Mouse (Mus musculus) hindbrain, embryonic 16.5 days (tissue): ENCODE data around the gene Fbxw8. TPM values are rescaled to one million over a fixed set of nuclear protein-coding genes. Genes with fewer than 3 reads are reported as not detected.

Source experiments
- ATAC-seq: fragments of 200-750 bp; cut with Nextera tagmentation; 2 replicates; pipeline ENCODE4 v1.8.0; 2017; ENCODE audit warnings: moderate TSS enrichment, moderate library complexity
- H3K27ac ChIP-seq: fragments of 300-500 bp; sonication (generic); 2 replicates; pipeline ENCODE4 v1.5.1; 2014; ENCODE audit warnings: low read depth, mild to moderate bottlenecking, control low read depth, low read length, moderate library complexity
- H3K27me3 ChIP-seq: fragments of 300-500 bp; sonication (generic); replicated peaks from 2 replicates; pipeline ENCODE4 v1.6.1; 2014; ENCODE audit warnings: low read length; ENCODE audit not compliant: control insufficient read depth, insufficient read depth
- H3K36me3 ChIP-seq: fragments of 300-500 bp; sonication (generic); 2 replicates; pipeline ENCODE4 v1.6.1; 2014; ENCODE audit warnings: mild to moderate bottlenecking, low read length, moderate library complexity, mixed read lengths; ENCODE audit not compliant: control insufficient read depth, insufficient read depth
- H3K4me1 ChIP-seq: fragments of 300-500 bp; sonication (generic); 2 replicates; pipeline ENCODE4 v1.6.1; 2014; ENCODE audit warnings: low read depth, low read length; ENCODE audit not compliant: control insufficient read depth, insufficient read depth
- H3K4me2 ChIP-seq: fragments of 300-500 bp; sonication (generic); 2 replicates; pipeline ENCODE4 v1.6.1; 2014; ENCODE audit warnings: mild to moderate bottlenecking, low read length, control low read depth, moderate library complexity
- H3K4me3 ChIP-seq: fragments of 300-500 bp; sonication (generic); 2 replicates; pipeline ENCODE4 v1.5.1; 2014; ENCODE audit warnings: mild to moderate bottlenecking, low read length, control low read depth, moderate library complexity
- H3K9ac ChIP-seq: fragments of 300-500 bp; sonication (generic); 2 replicates; pipeline ENCODE4 v1.6.1; 2014; ENCODE audit warnings: low read depth, mild to moderate bottlenecking, control low read depth, low read length, moderate library complexity
- H3K9me3 ChIP-seq: fragments of 300-500 bp; sonication (generic); 2 replicates; pipeline ENCODE4 v1.6.1; 2014; ENCODE audit warnings: mild to moderate bottlenecking, low read length, moderate library complexity; ENCODE audit not compliant: control insufficient read depth
- WGBS: fragments of 180-500 bp; shearing (Covaris S2); extraction: QIAGEN DNeasy Blood & Tissue Kit; methylation state at CpG from one replicate; pipeline ENCODE4 v1.1.7; 2014; 5-methylcytosine and 5-hydroxymethylcytosine counted together
- polyA plus RNA-seq: library from polyadenylated mRNA; unstranded; fragments of >200 nt; fragmentation: Nextera tagmentation; extraction: Ambion mirVana; gene quantifications from 2 replicates; pipeline ENCODE4 v1.2.1, GENCODE M21; 2015

Fbxw8 gene
- polyA plus RNA-seq, 1 experiment from 2014 or later: 18.7 TPM

DNA sequence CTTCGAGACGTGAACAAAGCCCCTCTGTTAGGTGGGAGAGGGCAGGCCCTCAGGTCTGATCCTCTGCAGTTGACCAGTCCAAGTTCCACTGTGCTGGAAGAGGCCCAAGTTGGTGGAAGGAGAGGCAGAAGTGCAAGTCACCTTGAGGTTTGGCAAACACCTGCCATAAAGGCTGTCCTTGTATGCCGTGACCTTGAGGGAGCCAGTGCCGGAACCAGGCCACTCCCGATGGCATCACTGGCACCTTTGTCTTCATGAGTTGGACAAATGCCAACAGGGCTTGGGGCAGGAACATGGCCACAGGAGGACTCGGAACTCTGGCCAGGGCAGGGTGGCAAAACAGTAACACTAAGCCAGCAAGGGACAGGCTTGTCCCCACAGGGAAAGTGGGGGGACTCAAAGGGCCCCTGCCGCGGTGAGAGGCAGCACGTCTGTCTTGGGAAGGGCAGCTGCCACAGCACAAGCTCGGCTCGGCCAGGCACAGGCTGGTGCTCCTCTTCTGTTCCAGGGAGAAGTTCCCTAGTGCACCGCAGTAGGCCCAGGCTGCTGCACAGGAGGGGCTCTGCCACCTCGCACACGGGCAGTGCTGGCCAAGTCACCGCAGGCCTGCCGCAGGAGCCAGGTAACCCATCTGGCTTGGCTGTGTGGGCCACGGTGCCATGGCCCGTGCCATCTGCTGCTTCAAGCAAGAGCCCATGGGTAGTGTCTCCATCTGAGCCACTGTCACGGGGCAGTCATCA, 89.6 kb downstream of the Fbxw8 start:
- H3K27me3 ChIP-seq: no peaks in the 10 kb centered on the region
- H3K4me3 ChIP-seq: no peak overlapping the region
- peaks cover 4% of the 10 kb centered on the region; the same call in 1 of the 2 replicates for H3K36me3 ChIP-seq
- H3K4me1 ChIP-seq: peaks cover 31% of the 10 kb centered on the region
- 0 out of 2 replicates have a peak, but pooled peaks have one; percentile 9 for ATAC-seq
- peak overlapping the region; percentile 19 for H3K27ac ChIP-seq
- H3K9ac ChIP-seq: no peak overlapping the region; the same call in 1 of the 2 replicates
- no peaks in the 10 kb centered on the region for H3K9me3 ChIP-seq
- WGBS: 78% methylated on average over 19 of the region's 19 CpGs
- no peak overlapping the region for H3K4me2 ChIP-seq

DNA sequence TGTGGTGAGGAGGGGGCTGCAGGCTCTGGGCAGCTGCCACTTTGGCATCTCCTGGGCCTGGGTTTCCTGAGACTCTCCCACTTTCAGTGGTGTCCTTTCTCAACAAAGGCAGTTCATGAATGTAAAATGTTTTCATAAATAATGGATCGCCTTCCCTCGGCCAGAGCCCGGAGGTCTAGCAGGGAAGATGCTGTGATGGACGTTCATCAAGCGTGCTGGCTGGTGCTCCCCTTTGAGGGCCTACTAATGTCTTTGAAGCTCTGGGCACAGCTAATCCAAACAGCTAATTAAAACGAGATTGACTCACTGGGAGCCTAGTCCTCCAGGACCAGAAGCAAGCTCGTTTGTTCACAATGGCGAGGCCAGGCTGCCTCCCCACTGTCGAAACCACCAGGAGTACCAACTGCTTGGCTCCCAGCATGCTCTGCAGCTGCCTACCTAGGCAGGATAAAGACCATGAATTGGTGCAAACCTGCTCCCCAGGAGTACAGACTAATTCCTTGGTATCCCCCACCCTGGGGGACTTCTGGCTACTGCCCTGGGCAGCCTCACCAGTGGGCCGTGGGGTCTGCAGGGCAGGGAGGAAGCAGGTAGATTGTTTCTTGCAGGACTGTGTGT, 90.9 kb downstream of the Fbxw8 start:
- Histone ChIP-seq H3K4me3 (no peak overlapping the region), H3K27me3 (no peaks in the 10 kb centered on the region), H3K9ac (no peak overlapping the region; the same call in 1 of the 2 replicates), H3K9me3 (no peaks in the 10 kb centered on the region), H3K4me1 (peaks cover 31% of the 10 kb centered on the region), H3K27ac (peak overlapping the region; percentile 41), H3K36me3 (peaks cover 4% of the 10 kb centered on the region; the same call in 1 of the 2 replicates), H3K4me2 (no peak overlapping the region)
- 16% methylated on average over 10 of the region's 10 CpGs for WGBS
- no peak for ATAC-seq

DNA sequence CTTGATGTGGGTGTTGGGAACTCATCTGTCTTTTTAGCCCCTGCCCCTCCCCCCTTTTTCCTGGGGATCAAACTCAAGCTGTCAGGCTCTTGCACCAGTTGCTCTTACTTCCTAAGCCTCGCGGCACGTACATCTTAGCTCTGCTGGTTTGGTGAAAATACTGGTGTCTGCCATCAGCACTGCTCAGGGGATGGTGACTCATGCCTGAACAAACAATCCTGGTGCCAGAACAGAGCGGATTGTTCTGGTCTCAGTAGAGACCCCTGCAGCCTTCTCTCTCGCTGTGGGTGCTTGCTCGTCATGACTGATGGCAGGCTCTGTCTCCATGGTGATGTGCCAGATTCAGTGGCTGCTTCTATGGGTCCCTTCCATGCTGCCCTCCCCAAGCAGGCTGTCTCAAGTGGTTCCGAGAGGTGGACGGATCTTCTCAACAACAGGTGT, 92.1 kb downstream of the Fbxw8 start:
- H3K36me3 ChIP-seq: peaks cover 4% of the 10 kb centered on the region; the same call in 1 of the 2 replicates
- peak overlapping the region; percentile 39; the same call in 1 of the 2 replicates for H3K27ac ChIP-seq
- H3K27me3 ChIP-seq: no peaks in the 10 kb centered on the region
- peak; percentile 38; the same call in 1 of the 2 replicates for ATAC-seq
- H3K4me2 ChIP-seq: no peak overlapping the region
- no peaks in the 10 kb centered on the region for H3K9me3 ChIP-seq
- WGBS: 52% methylated on average over 8 of the region's 8 CpGs
- H3K4me1 ChIP-seq: peaks cover 31% of the 10 kb centered on the region
- no peak overlapping the region for H3K4me3 ChIP-seq
- H3K9ac ChIP-seq: 0 out of 2 replicates have a peak overlapping the region, but pooled peaks have one; percentile 35

DNA sequence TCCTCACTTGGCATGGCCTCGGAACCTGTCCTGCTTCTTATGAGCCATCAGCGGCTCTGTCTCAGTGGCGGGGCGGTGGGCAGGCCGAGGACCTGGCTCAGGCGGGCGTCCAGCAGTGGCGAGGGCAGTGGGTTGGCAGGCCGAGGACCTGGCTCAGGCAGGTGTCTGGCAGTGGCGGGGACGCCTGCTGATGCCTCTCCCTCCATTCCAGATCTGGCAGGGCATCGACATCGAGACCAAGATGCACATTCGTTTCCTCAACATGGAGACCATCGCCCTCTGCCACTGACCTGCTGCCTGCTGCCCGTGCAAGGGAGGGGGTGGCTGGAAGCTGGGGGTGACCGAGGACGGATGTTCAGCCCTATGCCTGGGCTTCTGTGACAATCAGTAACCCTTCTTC, 93.9 kb downstream of the Fbxw8 start:
- Histone ChIP-seq H3K4me2 (no peak overlapping the region), H3K27ac (no peak overlapping the region), H3K27me3 (no peaks in the 10 kb centered on the region), H3K4me1 (peaks cover 38% of the 10 kb centered on the region), H3K9me3 (no peaks in the 10 kb centered on the region), H3K4me3 (no peak overlapping the region), H3K36me3 (no peaks in the 10 kb centered on the region), H3K9ac (no peak overlapping the region)
- WGBS: 93% methylated on average over 17 of the region's 18 CpGs
- no peak for ATAC-seq

DNA sequence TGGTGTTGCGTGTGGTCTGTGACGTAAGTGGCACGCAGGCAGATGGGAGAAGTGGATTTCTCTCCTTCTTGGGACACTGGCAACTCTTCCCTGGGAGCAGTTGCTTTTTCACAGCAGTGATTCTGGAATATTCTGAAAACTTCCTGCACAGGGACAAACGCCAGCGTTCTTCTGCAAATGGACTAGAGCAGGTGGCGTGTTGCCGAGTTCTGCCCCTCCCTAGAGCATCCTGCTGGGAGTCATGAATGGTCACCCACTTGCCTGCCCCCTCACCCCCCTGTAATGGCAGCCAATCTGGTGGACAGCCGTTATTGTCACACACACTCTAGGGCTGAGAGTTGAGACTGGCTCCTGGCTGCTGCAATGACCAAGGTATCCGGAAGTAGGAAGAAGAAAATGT, 95.6 kb downstream of the Fbxw8 start:
- Histone ChIP-seq H3K27ac (no peak overlapping the region), H3K9me3 (no peaks in the 10 kb centered on the region), H3K36me3 (no peaks in the 10 kb centered on the region), H3K4me2 (no peak overlapping the region), H3K27me3 (no peaks in the 10 kb centered on the region), H3K4me3 (no peak overlapping the region), H3K4me1 (peaks cover 25% of the 10 kb centered on the region), H3K9ac (no peak overlapping the region)
- no peak for ATAC-seq
- 71% methylated on average over 9 of the region's 9 CpGs for WGBS

DNA sequence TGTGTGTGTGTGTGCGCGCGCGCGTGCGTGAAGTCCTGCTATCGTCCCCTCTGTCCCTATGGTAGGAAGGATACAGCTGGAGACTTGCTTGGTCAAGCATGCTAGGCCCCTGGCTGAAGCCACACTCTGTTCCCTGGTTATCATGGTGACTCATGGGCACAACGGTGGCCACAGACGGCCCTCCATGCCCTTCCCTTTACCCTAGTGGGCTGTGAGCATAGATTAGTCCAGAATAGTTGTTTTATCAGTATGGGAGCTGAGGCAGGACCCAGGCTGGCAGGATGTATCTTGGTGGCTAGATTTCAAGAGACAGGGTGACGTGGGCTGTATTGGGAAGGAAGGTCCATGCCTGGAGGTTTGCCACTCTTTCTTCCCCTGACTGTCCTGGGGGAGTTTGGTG, 96.4 kb downstream of the Fbxw8 start:
- Histone ChIP-seq H3K4me3 (no peak overlapping the region), H3K4me2 (no peak overlapping the region), H3K36me3 (no peaks in the 10 kb centered on the region), H3K27ac (no peak overlapping the region), H3K9me3 (no peaks in the 10 kb centered on the region), H3K27me3 (no peaks in the 10 kb centered on the region), H3K9ac (no peak overlapping the region), H3K4me1 (peaks cover 17% of the 10 kb centered on the region)
- WGBS: 87% methylated on average over 10 of the region's 10 CpGs
- ATAC-seq: no peak

DNA sequence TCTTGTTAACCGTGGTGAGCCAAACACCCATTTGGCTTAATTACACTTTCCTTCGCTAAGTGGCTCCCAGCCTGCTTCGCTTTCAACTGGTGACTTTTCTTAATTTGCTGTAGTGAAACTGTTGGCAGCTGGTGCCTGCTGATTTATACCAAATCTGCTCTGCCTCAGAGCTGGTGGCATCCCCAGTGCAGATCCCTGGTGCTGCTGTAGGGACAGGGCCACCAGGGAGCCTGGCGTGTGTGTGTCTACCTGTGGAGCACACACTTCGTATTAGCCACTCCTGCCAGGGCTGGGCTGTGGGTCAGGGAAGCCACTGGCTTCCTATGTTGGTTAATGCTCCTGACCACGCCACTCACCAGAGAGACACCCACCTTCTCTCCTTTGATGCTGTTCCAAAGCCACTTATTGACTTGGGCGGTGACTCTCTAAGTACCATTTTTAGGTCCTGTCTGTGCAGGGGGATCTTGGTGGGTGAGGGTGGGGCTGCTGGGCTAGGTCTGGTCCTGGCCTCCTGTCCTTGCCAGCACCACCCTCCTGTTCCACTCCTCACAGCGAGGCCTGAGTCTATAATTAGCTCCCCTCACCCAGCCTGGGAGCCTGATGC, 97.7 kb downstream of the Fbxw8 start:
- WGBS: 51% methylated on average over 8 of the region's 8 CpGs
- no peak overlapping the region for H3K4me2 ChIP-seq
- peak; percentile 13; the same call in 1 of the 2 replicates for ATAC-seq
- no peak overlapping the region for H3K4me3 ChIP-seq
- H3K9me3 ChIP-seq: no peaks in the 10 kb centered on the region
- H3K27ac ChIP-seq: no peak overlapping the region
- H3K27me3 ChIP-seq: no peaks in the 10 kb centered on the region
- H3K9ac ChIP-seq: peak overlapping the region; percentile 18; the same call in 1 of the 2 replicates
- no peaks in the 10 kb centered on the region for H3K36me3 ChIP-seq
- H3K4me1 ChIP-seq: peaks cover 6% of the 10 kb centered on the region

DNA sequence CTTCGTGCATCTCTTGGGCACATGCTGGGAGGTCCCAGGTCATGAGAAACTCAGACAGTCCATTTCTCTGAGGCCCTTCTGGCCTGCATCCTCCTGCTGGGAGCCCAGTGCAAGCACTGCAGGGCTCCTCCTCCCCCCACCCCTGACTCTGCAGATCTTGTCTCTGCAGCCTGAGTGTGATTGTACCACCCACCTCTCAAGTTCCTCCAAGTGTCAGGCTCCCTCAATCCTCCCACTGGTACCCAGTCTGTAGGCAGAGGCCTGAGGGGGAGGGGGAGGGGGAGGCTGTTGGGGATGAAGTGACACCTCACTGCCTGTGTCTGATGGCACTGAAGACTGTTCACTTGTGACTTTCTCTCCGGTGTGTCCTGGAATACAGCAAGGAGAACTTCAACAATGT, 102.1 kb downstream of the Fbxw8 start:
- Histone ChIP-seq H3K4me1 (peaks cover 6% of the 10 kb centered on the region), H3K27me3 (no peaks in the 10 kb centered on the region), H3K36me3 (no peaks in the 10 kb centered on the region), H3K9me3 (no peaks in the 10 kb centered on the region), H3K9ac (no peak overlapping the region), H3K4me3 (no peak overlapping the region), H3K4me2 (no peak overlapping the region), H3K27ac (no peak overlapping the region)
- no peak for ATAC-seq
- 94% methylated on average over 2 of the region's 2 CpGs for WGBS
